Mouse (Mus musculus): ENCODE measurements at regions not wholly inside any gene's neighbourhood (a gene's known extent, or its start where the extent isn't known, plus 50 kb on each side); places are given as distances from the start of the nearest gene placed in this dataset.

DNA sequence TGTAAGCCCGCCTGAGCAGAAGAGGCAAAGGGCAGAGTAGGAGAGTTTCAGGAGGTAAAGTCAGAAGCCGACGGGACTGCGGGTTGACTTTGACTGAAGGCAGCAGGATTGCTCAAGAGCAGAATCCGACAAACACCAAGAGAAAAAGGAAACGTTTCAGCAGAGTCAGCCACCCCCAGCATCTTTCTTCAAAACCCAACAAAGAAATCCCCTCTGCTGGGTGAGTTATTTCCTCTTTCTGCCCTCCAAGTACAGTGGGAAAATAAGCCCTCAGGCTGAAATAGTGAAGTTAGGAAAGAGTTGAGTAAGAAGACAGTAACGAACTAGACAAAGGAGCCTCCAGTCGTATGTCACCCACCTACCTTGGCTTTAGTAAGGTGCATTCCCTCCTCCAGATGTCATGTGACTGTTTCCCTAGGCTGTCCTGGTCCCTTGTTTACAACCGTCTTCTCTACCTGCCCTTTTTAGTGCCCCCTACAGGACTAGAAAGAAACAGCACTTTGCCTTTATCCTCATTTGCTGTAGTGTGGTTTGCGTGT is 196.9 kb downstream of the Dusp6 start:
- DNase-seq (ENCODE audit: low read depth in 2 of 2, low spot score in 2 of 2): peak; percentile 43 to 60

DNA sequence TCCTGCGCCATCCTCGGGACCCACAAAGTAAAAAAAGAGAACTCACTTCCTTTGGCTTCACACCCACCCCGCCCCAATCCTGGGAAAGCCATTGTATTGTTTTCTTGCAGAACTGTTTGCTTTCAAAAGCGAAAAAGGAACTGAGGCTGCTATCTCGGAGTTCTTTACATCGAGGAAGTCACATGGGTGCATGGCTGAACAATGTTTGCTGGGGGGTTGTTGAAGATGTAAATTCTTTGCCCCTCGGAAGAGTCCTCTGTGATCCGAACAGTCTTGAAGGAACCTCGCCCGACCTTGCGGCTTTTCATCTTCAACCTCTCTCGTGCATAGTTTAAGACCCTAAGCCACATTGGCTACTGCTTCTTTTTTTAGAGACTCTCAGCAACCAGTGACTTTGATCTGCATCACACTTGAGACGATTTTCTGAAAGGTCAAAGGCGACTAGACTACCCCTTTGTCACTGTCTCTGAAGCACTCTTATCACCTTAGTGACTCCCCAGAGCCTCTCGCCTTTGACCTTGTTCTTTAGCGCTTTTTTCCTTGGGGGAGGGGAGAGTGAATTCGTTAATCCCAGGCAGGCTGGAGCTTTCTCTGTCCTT is 197.9 kb downstream of the Dusp6 start:
- DNase-seq (ENCODE audit: low read depth in 2 of 2, low spot score in 2 of 2): peak; percentile 7 to 30

DNA sequence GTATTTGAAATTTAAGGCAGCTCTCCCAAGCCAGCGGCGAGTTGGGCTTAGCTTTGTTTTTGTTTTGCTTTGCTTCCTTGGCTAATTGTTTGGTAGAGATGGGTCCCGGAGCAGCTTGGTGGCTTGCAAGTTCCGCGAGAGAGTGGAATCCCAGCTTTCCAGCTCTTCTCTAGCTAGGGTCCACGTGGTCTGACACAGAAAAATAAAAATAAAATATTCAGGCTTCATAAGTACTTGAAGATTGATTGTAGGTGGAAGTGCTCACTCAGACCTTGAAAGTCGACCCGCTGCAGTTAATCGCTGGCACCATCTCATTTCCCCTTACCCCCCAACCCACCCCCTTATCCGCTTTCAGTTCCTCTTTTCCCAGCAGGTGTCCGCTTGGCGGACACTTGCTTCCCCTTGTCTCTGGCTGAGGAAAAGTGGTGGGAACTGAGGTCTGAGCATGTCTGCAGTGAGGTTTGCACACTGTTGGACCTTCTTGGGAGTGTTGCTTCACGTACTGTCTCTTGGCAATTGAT is 198.5 kb downstream of the Dusp6 start:
- DNase-seq (ENCODE audit: low read depth in 2 of 2, low spot score in 2 of 2): no peak

DNA sequence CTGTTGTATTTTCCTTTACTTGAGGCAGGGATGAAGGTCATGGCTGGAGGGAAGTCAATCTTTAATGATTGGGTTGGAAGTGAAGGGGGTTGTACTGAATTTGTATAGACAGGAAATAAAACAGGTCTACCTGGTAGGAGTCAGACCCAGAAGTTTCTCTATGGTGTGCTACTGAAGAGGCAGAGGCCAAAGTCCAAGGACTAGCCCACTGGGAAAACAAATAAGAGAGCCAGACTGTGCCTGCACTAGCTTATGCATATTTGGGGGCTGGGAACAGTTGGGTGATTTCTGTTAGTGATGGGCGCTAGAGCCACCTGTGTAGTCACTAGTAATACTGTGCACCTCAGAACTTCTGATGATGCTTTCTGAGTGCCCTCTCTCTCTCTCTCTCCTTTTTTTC is 203.7 kb downstream of the Dusp6 start:
- DNase-seq (ENCODE audit: low read depth in 2 of 2, low spot score in 2 of 2): no peak

DNA sequence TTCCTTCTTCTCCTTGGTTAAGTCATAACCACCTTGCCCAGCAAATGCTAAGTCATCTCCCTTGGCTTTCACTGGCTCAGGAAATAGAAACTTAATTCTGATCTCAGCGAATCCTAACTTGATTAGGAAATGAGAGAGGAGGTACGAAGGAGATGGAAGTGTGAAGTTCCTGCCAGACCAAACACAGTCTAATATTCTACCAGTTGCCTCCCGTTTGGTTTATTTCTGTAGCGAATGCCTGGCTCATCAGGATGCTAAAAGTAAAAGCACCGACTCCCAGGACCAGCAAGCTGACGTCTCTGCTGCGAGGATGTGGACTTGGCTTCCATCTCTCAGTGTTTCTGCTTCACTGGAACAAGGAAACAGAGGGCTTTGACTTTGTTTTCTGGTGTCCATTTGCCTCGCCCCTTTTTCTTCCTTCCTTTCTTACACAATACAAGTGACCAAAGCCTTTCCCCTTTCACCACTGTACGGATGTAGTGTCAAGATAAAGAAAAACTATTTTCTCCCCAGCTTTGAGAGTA is 204.3 kb downstream of the Dusp6 start:
- DNase-seq (ENCODE audit: low read depth in 2 of 2, low spot score in 2 of 2): no peak

DNA sequence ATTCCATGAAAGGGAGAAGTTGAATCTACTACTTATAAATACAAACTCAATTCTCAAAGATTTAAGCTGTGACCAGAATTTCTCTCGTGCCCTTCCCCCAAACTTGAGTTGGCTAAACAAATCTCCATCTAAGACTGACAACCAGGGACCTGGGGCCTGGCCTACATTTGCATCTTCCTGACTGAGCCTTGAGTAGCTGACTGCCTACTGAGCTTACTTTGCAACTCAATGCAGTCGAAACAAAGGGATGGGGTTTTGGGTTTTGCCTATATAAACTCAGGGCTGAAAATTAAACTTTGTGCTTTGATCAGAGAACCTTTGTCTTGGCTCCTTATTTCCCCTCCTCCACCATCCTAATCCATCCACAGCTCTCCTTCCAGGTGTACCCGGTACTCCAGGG is 205.9 kb downstream of the Dusp6 start:
- DNase-seq (ENCODE audit: low read depth in 2 of 2, low spot score in 2 of 2): no peak

DNA sequence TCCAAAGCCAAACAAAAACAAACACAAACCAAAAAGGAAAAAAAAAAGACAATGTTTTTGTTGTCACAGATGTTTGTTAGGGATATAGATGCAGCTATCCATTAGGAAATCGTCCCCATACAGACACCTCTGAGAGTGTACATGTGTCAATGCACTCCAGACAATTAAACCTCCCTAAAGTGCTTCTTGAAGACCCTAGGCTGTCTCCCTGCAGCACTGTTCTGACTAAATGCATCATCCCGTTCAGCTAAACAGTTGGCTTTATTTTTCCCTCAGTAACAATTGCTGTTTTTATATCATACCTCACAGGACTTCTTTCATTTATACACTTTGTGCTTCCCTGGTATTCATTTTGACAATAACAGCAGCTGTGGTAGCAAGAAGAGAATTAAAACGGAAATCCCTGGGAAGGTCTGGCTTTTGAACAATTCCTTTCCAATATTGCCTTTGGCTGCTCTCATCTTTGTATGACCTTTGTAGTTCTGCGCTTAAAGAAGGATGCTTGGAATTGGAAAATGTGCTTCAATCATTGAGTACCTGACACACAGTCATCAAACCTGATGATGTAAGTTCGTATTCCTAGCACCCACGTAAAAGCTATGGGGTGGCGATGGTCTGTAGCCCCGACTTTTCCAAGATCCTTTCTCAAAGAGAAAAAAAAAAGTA is 208.9 kb downstream of the Dusp6 start:
- DNase-seq (ENCODE audit: low read depth in 2 of 2, low spot score in 2 of 2): no peak

DNA sequence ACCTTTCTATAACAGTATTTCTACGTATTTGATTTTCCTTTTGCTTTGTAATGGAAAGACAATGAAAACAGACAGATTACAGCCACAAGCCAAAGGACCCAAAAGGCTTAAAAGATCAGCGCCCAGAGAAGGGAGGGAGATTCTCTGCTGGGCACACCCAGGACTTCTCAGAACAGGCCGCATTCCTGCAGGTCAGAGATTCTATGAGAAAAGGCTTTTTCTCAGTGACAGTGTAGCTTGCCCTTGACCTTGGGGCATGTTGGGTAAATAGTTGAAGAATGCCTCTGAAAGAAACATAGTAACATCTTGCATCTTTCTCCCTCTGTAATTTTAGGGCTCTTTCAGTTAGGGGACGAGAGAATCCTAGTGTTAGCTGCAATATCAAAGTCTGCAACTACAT is 209.8 kb downstream of the Dusp6 start:
- DNase-seq (ENCODE audit: low read depth in 2 of 2, low spot score in 2 of 2): no peak

DNA sequence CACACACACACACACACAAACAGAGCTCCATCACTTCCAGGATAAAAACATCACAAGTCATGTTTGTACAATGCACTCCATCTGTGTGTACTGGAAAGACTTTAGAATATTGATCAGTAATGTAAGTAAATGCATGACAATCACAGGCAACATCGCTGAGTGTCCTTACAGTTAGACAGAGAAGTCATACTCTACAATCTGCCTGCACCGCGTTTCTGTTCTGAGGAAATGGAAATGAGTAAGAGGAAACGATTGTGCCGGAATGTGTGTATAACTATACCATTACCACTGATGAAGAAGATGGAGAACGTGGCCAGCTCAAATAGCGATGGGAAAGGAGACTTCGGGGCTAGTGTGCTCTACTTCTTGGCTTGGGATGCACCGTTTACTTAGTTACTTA is 210.7 kb downstream of the Dusp6 start:
- DNase-seq (ENCODE audit: low read depth in 2 of 2, low spot score in 2 of 2): no peak

DNA sequence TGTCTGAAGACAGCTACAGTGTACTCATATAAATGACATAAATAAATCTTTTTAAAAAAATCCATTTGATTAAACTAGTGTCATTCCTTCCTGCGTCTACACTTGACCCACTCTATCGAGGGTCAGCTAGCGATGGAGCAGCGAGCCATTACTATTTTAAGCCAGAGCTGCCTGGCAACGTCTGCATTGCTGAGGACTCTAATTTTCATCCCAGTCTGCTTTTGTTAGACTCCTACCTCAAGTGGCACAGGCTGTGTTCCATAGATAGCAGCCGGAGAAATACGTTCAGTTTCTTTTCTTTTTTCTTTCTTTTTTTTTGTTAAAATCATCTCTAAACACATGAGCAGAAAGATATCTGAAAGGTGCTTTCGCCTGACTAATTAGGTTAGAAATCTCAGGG is 211.5 kb downstream of the Dusp6 start:
- DNase-seq (ENCODE audit: low read depth in 2 of 2, low spot score in 2 of 2): no peak

DNA sequence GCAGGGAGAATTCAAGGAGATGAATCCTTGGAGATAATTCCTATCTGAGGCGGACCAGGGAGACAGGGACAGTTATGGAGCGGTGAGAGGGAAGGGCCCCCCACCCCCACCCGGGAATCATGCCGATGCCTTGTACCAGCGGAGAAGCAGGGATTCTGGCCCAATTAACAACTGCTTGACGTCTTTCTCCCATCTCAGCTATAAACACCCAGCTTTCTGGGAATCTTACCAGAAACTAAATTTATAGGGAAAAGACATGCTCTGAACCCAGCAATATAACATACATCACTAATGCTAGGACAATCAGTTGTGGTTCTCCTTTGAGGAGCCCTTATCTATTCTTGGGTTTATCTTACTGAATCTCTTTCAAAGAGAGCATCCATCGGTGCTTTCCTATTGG is 213.2 kb downstream of the Dusp6 start:
- DNase-seq (ENCODE audit: low read depth in 2 of 2, low spot score in 2 of 2): no peak

DNA sequence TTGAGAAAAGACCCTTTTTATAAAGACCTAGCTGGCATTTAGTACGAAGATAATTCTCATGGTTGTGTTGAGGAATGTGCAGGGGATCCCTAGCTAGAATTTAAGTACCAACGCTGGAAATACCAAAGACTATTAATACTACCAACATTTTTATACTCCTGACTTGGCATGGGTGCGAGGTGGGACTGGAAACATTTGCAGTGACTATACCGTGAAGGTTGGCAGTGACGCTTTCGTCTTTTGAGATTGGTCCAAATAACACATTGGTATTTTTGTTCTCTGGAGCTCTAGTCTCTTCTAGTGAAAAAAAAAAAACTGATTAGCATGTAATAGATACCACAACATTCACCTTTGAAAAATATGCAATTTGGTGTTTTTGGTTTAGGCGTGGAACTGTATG is 213.7 kb downstream of the Dusp6 start:
- no peak for DNase-seq (ENCODE audit: low read depth in 2 of 2, low spot score in 2 of 2)

DNA sequence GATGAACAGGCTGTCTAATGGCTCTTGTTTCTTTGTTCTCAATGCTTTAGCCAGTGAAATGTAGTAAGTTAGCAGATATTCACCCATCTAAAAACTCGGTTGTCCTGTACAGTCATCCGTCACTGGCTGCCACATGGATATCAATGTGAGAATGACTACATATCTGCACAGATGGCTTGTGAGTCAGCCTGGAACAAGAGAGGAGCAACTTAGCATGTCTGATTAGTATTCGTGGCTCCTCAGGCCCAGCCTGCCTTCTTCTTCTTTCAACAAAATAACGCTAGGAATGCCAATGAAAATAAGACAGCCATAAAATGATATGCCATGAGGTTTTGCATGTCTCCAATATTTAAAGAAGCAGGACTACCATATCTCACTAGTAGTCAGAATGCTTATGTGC is 217.5 kb downstream of the Dusp6 start:
- no peak for DNase-seq (ENCODE audit: low read depth in 2 of 2, low spot score in 2 of 2)

DNA sequence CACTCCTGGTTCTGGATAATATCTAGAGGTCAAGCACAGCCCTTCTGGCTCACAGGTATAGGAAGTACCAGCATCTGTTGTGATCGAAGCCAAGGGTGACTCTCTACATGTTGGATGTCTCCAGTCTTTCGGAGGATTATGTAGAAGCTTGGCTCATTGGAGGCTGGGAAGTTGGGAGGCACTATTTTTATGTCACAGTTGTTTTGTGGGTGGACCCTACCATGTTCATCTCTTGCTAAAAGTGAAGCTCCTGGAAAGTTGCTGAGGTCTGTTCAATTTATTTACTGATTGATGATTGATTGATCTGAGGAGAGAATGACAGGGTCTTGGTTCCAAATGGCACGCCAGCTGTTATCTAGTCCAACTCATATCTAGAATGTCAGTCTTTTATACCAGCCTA is 219.0 kb downstream of the Dusp6 start:
- DNase-seq (ENCODE audit: low read depth in 2 of 2, low spot score in 2 of 2): no peak

DNA sequence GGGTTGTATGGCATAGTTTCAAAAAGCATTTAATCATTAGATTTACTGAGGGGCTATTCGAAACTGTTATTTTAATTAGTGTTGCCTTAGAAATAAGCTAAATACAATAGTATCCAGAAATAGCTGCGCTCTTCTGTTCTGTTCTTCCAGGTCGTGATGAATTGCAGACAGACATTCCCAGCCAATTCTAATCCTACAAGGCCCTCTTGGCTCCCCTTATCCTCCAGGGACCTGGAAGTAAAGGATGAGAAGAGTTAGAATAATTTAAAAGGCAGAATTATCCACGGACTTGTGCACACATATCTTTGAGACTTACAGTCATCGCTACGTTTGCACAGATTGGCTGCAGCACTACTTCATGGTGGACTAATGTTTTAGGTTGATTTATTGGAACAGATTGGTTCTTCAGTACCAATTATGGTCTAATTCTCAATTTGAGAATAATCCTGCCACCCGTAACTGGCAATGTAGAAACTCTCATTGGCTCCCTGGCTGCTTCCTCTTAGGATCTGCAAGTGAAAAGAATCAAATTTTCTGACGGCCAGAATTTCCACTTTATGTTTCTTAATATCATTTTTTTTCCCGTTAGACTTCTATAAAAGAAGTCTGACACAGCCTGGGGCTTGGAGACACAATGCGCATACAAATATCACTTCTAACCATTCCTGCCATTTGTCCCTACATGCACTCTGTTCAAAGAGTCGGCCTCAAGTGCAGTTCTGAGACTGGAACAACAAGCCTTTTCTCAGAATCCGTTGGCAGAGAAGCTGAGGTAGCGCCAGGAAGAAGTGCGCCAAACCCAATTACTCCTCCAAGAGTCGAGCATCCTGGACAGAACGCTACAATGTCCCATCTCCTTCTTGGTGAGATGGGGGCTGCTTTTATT is 225.4 kb downstream of the Dusp6 start:
- DNase-seq (ENCODE audit: low read depth in 2 of 2, low spot score in 2 of 2): no peak

DNA sequence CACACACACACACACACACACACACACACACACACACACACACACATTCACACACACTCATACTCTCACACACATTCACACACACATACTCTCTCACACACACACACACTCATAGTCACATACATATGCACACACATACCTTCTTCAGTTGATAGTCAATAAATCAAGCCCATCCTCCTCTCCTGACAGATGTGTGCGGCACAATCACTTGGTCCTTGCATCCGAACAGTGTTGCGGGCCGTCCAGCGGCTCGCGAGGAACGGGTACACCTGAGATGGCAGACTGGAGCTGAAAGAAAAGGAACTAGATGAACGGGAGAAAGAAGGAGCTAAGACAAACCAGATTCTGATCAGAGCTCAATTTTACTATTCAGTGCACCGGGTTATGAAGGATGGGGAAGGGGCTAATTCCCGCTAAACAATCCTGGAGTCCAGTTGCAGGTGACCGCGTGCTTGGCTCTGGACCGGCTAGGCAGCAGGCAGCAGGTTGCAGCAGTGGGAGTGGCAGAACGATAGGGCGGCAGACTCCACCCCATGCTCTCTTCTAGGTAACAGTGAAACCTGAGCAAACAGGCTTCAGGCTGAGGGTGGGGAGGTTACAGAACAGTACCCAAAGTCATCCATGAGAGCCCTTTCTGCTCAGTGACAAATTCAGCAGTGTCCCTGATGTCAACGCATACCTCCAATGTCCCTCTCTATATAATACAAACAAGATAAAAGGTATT is 247.8 kb downstream of the Csl start:
- DNase-seq (ENCODE audit: low read depth in 2 of 2, low spot score in 2 of 2): no peak

DNA sequence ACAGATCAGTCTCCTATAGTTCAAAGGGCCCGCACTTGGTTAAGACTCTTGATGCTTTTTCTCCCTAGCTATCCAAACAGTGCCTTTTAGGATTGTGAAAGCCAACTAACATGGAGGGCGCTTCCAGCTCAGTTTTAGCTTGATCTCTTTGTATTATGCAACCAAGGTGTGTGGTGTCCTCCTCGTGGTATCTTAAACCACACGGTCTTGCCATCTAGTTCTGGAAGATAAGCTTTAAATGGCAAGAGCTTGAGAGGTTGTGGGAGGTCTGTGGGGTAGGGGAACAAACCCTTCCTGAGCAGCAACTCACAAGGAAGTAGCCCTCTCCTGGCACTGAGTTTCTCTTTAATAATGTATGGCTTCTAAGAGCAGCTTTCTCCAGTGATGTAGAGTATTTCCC is 241.5 kb downstream of the Csl start:
- DNase-seq (ENCODE audit: low read depth in 2 of 2, low spot score in 2 of 2): no peak

DNA sequence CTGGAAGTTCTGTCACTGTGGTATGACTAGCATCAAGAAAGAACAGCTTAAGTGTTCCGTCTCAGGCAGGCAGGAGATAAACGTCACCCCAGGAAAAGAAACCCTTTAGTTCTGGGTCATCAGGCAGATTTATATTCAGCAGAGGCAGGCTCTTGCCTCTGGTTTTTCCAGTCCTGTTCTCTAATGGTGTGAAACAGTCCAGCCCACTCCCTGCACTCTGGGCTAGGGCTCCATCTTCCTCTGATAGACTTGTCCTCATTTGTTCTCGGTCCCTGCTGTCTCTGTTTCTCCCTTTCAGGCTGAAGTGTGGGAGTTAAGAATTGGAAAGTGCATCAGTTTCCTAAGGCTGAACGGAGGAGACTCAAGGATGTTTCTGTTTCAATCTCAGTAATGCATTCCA is 240.0 kb downstream of the Csl start:
- DNase-seq (ENCODE audit: low read depth in 2 of 2, low spot score in 2 of 2): no peak

DNA sequence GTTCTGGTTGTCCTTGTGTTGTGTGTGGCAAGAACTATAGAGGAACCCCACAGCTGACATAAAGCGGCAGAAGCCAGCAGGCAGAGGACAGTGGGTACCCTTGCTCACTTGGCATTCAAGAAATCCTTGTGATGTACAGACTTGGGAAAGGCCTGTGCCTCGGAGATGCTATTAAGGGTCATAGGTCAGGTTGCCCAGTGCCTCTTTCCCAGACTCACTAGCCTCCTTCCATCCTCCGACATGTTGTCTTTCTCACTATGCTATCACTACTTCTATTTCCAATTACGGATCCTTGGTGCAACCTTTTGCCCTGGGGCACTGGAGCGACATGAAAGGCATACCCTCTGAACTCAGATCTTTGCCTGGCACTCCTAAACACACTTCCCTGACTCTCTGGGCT is 235.6 kb downstream of the Csl start:
- no peak for DNase-seq (ENCODE audit: low read depth in 2 of 2, low spot score in 2 of 2)

DNA sequence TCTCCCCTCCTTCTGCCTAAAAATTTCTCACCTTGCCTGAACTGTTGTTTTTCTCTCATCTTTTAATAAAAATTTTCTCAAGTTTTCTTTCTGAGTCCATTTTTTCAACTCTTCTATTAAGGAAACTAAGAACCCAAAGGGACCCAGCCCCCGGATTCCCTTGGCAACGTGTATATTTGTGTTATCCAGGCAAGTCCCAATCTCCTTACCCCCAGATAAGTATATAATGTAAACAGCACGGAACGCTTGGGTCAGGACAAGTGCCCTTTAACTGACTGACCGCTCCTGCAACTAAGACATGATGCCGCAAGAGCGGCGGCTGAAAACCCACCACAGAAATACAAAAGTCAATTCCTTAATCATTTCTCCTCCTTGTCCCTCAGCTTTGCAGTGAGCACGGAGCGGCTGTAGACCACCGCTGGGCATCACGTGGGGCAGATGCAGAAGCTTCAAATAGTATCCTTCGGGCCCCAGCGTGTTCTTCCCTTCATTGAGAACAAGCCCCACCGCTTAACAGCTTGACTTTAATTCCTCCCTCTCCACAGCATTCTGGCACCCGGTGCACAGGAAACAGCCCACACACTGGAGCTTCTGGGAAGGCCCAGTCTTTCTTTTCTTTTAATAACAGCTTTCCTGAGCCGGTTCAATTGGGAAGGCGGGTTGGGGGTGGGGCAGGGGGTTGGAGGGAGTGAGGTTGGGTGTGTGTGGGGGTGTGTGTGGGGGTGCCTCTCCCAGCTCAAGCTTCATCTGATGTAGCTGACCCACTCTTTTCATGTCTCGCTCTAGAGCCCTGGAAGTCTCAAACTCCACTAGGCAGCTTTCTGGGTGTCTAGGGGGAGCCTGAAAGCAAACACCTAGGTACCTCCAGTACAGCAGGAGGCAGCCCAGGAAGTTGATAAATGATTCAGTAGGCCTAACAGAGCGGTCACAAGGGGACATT is 234.9 kb downstream of the Csl start:
- no peak for DNase-seq (ENCODE audit: low read depth in 2 of 2, low spot score in 2 of 2)
